Mouse (Mus musculus) left cerebral cortex, adult 18-20 months (tissue): ENCODE measurements at regions not wholly inside any gene's neighbourhood (a gene's known extent, or its start where the extent isn't known, plus 50 kb on each side); places are given as distances from the start of the nearest gene placed in this dataset.
A peak's percentile ranks its signal among the peaks of the same experiment; 100 is the strongest.

Experiments used
- DNase-seq, 2 experiments: peaks; one replicate each; pipeline ENCODE4 v3.0.0; 2021 to 2022; ENCODE audit warnings: low spot score in 2 of 2, mixed read lengths in 1 of 2

- DNase-seq = no peak
Measured at GRCm38 (mm10) chr11:43370025-43370424, 56.0 kb downstream of the Pttg1 start.

- DNase-seq = no peak
Measured at GRCm38 (mm10) chr11:43368346-43368745, 57.7 kb downstream of the Pttg1 start.

- no peak for DNase-seq
Measured at GRCm38 (mm10) chr11:43361858-43362257, 64.2 kb downstream of the Pttg1 start.

GRCm38 (mm10) chr11:43358390-43359291 lies 67.4 kb downstream of the Pttg1 start:
- DNase-seq = no peak

GRCm38 (mm10) chr11:43353602-43354001 lies 72.4 kb downstream of the Pttg1 start:
- no peak for DNase-seq

- DNase-seq = no peak
Measured at GRCm38 (mm10) chr11:43353030-43353429, 73.0 kb downstream of the Pttg1 start.

GRCm38 (mm10) chr11:43351818-43352217 lies 74.2 kb downstream of the Pttg1 start:
- peak in 1 of 2 experiments; percentile 9 for DNase-seq

- DNase-seq = no peak
Measured at GRCm38 (mm10) chr11:43351348-43351747, 74.7 kb downstream of the Pttg1 start.

GRCm38 (mm10) chr11:43350242-43350641 lies 75.8 kb downstream of the Pttg1 start:
- DNase-seq = no peak

GRCm38 (mm10) chr11:43349564-43349963 lies 76.5 kb downstream of the Pttg1 start:
- peak; percentile 8 to 16 for DNase-seq

- peak; percentile 89 to 96 for DNase-seq
Measured at GRCm38 (mm10) chr11:43348571-43348970, 77.5 kb downstream of the Pttg1 start.

- DNase-seq = no peak
Measured at GRCm38 (mm10) chr11:43346489-43346888, 79.6 kb downstream of the Pttg1 start.

GRCm38 (mm10) chr11:43344767-43345561 lies 81.1 kb downstream of the Pttg1 start:
- DNase-seq = no peak

GRCm38 (mm10) chr11:43343574-43343973 lies 82.5 kb downstream of the Pttg1 start:
- no peak for DNase-seq

GRCm38 (mm10) chr11:43338377-43338993 lies 87.6 kb downstream of the Pttg1 start:
- no peak for DNase-seq

- DNase-seq = no peak
Measured at GRCm38 (mm10) chr11:43335668-43336265, 90.3 kb downstream of the Pttg1 start.

- DNase-seq = no peak
Measured at GRCm38 (mm10) chr11:43333547-43333946, 92.5 kb downstream of the Pttg1 start.

GRCm38 (mm10) chr11:43313996-43314395 lies 112.1 kb downstream of the Pttg1 start:
- DNase-seq = no peak
